Mouse (Mus musculus): ENCODE measurements at regions not wholly inside any gene's neighbourhood (a gene's known extent, or its start where the extent isn't known, plus 50 kb on each side); places are given as distances from the start of the nearest gene placed in this dataset.

- DNase-seq (ENCODE audit: low spot score in 2 of 2), result no peak
Observed at GRCm38 (mm10) chr13:102255401-102256371, 437.7 kb upstream of the Cd180 start.

DNA sequence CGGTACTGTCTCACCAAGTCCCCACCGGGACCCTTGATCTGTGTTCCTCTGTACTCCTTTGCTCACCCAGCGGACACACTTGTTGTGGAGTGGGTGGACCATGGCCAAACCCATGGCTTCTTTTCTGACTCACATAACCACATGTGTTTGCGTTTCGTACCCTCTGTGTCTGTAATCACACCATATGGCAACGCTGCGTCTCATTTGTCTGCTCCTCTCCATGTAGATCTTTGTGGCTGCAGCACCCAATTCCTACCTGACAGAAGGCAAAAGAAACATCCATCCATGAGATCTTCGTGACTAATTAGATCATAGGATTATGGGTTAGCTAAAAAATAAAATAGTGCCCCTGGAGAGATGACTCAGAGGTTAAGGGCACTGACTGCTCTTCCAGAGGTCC lies 435.2 kb upstream of the Cd180 start:
- DNase-seq (ENCODE audit: low spot score in 2 of 2), result no peak

DNA sequence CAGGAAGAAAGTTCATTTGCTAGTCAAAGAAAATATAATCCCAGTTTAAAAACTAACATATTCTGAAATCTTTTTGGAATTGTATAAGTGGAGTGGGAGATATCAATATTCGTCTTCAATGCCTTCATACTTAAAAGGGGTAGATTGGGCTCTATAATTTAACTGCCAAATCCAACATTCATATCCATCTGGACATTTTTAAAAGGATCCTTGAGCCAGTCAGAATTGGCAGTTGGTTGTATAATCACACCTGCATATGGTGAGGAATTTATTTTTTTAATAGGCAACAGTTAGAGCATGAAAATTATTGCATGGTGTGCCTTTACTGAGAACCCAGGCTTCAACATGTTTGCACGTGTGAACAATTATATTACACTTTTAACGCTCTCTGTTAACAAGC lies 419.5 kb upstream of the Cd180 start:
- no peak for DNase-seq (ENCODE audit: low spot score in 2 of 2)

DNA sequence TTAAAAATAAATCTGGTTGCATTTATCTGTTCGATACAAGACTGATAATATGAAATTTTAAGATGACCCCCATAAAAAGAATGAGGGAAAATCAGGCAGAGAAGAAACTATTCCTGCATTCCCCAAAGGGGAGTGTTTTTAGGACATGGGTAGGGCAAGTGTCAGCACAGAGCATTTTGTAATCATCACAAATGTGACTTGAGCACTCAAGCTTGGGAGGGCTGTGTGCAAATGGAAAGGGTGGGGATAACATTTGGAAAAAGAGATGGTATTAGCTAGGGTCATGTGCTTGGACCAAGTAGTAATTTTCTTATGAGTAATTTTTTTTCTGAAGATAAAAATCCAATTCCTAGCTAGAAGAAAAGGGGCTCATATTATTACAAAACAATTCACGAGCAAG lies 418.1 kb upstream of the Cd180 start:
- DNase-seq (ENCODE audit: low spot score in 2 of 2), result no peak

DNA sequence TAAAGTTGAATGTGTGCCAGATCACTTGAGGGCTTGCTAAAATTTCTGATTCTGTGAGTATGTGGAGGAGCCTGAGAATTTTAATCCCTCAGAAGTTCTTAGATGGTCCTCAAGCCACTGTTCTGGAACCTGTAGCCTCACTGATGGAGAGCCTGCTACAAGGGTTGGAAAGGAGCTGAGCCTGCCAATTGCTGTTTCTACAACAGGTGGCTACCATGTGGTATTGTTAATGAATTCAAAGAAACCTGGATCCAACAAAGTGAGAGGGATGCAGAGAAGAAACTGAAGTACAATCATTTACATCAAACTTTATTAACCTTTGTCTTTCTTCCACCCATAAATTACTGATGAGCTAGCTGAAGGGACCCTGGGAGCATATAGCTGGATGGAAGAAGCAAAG lies 416.5 kb upstream of the Cd180 start:
- DNase-seq (ENCODE audit: low spot score in 2 of 2), result no peak

GRCm38 (mm10) chr13:102280198-102280597 lies 413.2 kb upstream of the Cd180 start:
- no peak for DNase-seq (ENCODE audit: low spot score in 2 of 2)

- DNase-seq (ENCODE audit: low spot score in 2 of 2), result no peak
Observed at GRCm38 (mm10) chr13:102294451-102294850, 398.9 kb upstream of the Cd180 start.

DNA sequence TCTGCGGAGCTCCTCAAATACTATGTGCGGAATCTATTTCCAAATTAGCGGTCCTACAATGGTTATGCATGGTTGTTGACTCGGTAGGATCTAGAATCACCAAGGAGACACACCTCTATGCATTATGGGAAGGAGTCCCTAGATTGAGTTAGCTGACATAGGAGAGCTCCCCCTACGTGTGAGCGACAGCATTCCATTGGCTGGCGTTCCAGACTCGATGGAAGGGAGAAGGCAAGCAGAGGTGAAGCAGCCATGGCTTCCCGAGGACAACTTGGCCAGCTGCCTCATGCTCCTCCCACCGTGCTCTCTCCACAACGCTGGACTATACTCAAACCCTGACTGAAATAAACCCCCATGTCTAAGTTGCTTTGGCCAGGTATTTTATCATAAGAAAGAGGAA lies 398.3 kb upstream of the Cd180 start:
- DNase-seq (ENCODE audit: low spot score in 2 of 2), result no peak

DNA sequence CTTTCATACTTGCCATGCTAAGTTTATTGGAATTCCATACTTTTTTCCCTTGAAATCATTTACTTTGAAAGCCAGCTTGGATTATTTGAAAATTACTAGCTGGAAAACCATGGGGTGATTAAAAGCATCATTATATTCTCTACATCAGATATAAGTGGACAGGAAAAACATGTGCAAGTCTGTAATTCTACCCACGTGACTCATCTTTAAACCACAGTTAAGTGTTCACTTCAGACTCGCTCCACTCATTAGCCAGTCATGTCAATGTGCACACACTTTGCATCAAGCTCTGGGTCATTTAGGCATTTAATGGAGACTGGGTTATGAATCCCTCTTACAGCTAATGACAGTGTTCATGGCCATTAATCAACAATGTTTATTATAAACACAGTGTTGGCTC lies 385.4 kb upstream of the Cd180 start:
- DNase-seq (ENCODE audit: low spot score in 2 of 2), result no peak

DNA sequence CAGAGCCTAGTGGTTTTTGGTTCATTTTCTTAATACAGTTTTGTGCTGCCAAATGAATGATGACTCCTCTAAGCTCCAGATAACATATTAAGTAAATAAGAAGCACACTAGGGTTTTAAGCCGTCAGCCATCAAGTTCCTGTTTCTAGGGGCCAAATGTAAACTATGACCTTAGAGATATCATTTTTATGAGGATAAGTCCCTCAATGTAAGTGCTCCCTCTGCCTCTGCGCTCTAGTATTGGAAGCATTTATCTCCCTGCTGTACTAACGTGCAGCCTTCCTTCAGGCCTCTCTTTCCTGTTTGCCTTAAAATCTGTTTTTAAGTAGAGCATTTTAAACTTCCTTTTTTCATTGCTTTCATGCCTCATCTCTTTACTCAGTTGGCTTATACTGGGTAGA lies 381.3 kb upstream of the Cd180 start:
- no peak for DNase-seq (ENCODE audit: low spot score in 2 of 2)

DNA sequence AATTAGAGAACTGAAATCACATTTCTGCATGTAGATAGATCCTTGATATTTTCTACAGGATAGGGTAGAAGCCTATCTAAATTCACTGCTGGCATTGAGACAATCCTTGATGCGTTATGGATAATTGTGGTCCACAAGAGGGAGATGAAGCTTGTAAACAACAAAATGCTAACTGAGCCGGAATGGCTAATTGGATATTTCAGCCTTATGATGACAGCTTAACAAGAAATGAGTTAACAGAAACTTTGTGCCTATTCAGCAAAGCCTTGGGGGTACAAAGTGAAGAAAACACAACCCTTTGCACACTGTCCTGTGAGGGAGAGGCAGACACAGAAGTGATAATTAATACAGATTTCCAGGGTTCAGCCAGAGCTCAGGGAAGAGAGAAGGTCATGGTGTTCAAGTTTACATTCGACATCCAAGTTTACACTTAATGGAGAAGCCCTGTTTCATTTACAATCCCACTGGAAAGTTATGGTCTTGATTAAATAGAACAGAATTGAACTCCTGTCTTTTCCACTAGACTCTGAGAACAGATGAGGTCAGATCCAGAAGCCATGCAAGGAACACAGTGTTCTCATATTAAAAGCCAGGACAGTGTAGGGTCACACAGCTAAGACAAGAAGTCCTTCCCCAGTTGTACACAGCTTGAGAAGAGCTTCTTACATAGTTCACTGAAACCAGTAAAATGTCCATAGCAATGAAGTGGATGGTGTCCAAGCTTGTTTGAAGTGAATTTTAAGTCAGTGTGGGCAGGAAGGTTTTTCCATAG lies 377.3 kb upstream of the Cd180 start:
- no peak for DNase-seq (ENCODE audit: low spot score in 2 of 2)

DNA sequence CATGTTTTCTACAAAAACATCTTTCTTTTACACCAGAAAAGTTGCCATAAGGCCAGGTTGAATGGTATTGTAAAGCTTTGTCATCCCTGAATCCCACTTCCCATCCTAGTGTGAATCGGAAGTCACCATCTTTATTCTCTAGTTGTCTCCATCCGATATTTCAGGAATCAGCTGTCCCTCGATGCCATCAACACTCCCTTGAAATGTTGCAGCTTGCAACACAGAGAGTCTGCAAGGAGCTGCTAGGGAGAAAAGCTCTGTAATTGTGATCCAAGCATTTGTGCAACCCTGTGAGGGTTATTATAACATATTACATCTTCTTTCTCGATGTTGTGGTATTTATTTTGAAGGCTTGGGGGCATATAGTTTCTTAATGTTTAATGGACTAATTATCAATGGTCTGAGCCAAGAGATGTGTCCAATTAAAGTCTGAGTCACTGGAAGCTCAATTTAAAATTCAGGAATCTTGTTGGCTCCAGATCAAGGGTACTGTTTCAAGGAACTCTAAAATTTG lies 374.4 kb upstream of the Cd180 start:
- DNase-seq (ENCODE audit: low spot score in 2 of 2), result no peak

DNA sequence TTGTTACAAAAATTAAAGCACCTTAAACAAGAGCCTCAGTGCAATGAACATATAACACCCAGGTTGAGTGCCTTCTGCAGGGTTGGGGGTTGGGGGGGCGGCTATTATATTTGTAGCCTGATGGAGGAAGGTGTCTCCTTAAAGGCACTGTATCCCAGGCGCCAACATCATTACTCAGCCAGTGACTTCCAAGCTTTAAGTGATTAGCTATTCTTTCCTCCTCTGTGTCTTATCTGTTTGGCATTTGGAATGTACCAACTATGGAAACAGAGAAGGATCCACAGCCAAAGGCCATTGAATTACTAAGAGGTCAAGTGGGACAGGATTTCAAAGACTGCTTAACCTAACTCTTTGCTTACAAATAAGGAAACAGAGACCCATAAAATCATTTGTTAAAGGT lies 373.9 kb upstream of the Cd180 start:
- DNase-seq (ENCODE audit: low spot score in 2 of 2), result no peak

DNA sequence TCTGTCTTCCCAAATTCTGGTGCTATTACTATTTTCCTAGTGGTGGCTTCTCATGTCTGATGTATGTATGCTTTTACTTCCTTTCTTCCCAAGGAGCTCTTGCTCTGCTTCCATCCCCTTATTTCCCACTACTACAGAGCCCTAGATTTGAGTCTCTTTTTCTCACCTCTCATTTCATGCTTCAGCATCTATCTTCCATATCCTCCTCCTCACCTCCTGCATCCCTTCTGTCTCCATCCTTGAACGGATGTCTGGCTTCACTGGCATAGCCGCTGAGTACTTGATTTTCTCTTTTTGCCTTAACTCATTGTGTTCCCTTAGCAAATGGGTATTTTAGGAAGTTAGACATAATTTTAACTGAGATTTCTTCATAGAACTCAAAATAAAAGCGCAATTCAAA lies 369.5 kb upstream of the Cd180 start:
- DNase-seq (ENCODE audit: low spot score in 2 of 2), result no peak

- no peak for DNase-seq (ENCODE audit: low spot score in 2 of 2)
Observed at GRCm38 (mm10) chr13:102326003-102326402, 367.4 kb upstream of the Cd180 start.

GRCm38 (mm10) chr13:102326544-102326943 lies 366.8 kb upstream of the Cd180 start:
- no peak for DNase-seq (ENCODE audit: low spot score in 2 of 2)

DNA sequence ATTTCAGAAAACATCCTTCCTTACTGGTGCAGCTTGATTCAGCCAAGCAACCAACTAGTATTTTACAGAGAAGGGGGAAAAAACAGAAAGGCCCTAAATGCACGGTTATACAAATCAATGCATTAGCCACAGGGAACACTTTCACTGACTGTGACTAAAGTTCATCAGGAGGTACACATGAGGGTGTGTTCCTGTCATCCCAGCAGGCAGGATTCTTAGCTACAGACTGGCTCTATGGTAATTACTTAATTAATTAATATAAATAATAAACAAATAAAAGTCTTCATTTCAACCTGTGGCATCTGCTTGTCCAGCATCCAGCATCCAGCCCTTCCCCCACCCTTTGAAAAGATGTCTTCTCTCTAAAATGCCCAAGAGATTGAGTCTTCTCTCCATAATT lies 359.7 kb upstream of the Cd180 start:
- no peak for DNase-seq (ENCODE audit: low spot score in 2 of 2)

- DNase-seq (ENCODE audit: low spot score in 2 of 2), result peak; percentile 29 to 33
Observed at GRCm38 (mm10) chr13:102334131-102334534, 359.2 kb upstream of the Cd180 start.

GRCm38 (mm10) chr13:102343236-102343635 lies 350.1 kb upstream of the Cd180 start:
- no peak for DNase-seq (ENCODE audit: low spot score in 2 of 2)

GRCm38 (mm10) chr13:102344606-102345269 lies 348.6 kb upstream of the Cd180 start:
- no peak for DNase-seq (ENCODE audit: low spot score in 2 of 2)

- no peak for DNase-seq (ENCODE audit: low spot score in 2 of 2)
Observed at GRCm38 (mm10) chr13:102349493-102349892, 343.9 kb upstream of the Cd180 start.

All from frontal cortex, postnatal 25 days (tissue).